Mouse (Mus musculus): ENCODE data around the gene Clip2.
"Not testable (repeated sequence)": the region's sequence is repeated elsewhere in the genome, so short reads cannot be mapped to it uniquely, and the experiment has no call there.

The Clip2 gene

DNA sequence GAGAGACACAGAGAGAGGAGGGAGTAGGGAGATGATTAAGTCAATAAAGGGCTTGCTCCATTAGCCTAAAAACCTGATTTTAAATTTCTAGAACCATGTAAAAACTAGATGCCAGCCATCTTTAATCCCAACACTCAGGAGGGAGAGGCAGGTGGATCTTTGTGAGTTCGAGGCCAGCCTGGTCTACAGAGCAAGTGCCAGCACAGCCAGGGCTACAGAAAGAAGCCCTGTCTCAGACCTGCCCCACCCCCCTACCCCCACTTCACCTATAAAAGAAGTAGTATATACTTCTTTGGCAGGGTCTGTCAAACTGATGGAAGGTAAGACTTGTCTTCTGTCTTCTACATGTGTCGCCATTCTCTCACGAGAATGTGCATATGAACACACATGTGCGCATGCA is 91.7 kb downstream of the Clip2 start:
- DNase-seq (ENCODE audit: low spot score), result no peak

DNA sequence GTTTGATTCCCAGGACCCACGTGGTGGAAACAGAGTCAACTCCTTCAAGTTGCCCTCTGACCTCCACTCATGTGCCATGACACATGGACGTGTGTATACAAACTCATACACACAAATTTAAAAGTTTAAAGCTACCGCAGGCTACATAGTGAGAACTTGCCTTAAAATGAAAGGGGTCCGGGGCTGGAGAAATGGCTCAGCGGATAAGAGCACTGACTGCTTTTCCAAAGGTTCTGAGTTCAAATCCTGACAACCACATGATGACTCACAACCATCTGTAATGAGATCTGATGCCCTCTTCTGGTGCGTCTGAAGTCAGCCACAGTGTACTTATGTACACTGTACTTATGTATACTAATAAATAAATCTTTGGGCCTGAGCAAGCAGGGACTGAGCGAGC is 93.1 kb downstream of the Clip2 start:
- DNase-seq (ENCODE audit: low spot score), result no peak

DNA sequence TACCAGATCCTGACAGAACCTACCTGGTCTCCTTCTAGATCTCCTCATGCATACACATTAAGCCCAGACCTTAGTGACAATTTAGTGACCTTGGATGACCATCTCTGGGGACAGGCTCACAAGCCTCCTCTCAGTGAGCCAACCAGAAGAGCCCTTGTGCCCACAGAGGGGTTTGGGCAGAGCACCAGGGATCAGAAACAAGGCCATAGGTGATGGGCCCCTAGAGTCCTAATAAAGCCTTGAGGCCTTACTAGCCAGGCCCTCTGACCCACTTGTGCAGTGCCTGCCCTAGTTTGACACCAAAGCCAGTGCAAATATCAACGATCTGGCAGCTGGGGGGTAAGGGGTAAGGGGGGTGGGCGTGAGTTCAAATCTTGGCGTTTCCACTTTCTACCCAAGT is 93.8 kb downstream of the Clip2 start:
- DNase-seq (ENCODE audit: low spot score), result peak; percentile 30

DNA sequence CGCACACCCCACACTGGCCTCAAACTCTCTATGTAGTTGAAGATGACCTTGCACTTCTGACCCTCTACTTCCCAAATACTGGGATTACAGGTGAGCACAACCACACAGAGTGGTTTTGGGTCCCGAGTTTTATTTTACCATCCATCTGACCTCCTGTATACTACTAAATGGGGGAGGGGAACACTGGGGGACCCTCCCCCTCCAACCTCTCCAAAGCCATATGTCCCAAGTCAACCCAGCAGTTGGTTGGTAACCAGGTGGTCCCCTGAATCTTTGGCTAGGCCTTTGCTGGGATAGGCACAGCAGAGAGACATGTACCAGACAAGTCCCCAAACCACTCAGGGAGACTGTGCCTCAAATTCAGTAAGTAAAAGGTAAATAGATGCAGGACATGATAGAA is 94.9 kb downstream of the Clip2 start:
- no peak for DNase-seq (ENCODE audit: low spot score)

DNA sequence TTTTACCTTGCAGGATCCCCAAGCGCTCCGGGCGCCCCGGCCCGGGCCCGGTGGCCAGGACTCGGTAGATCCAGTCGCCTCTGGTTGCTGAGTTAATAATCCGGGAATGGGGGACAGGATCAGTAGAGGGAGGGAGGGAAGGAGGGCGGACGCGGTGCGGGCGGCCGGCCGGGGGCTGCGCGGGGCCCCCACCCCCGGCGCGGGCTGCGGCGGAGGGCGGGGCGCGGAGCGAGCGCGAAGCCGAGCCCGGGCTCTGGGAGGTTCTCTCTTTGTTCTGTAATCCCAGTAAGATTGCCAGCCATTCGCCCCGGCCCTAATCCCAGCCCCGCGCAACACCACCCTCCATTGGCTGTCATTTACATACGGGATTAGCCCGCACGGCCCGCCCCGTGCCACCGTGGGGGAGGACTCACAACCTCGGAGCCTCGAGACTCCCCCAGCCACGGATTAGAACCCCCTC is 95.7 kb downstream of the Clip2 start, which contains the start of gene Gtf2ird1:
Gene Gtf2ird1 (minus strand): TSS at position 214 of the 460 bp plus-strand sequence.
- peak; percentile 77 for DNase-seq (ENCODE audit: low spot score)

DNA sequence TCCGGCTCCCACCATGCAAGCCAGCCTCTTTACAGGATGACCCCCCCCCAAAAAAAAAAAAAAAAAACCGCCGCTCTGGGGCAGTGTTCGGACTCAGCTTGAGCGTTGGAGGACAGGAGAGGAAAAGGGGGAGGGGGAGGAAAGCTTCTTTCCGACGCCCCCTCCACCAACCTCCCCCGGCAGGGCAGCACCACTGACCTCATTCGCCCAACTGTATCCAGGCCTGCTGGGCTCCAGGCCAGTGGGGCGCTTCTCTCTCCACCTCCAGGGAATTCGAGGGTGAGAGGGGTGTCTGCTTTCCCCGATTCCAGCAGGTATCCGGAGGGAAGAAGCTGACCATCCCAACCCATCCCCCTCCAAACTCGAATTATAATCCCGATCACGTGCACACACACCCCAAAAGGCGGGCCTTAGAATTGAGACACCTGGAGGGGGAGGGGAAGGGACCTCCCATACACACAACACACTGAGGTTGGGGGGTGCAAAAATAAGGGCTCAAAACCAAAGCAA is 96.3 kb downstream of the Clip2 start:
- DNase-seq (ENCODE audit: low spot score), result peak; percentile 50

DNA sequence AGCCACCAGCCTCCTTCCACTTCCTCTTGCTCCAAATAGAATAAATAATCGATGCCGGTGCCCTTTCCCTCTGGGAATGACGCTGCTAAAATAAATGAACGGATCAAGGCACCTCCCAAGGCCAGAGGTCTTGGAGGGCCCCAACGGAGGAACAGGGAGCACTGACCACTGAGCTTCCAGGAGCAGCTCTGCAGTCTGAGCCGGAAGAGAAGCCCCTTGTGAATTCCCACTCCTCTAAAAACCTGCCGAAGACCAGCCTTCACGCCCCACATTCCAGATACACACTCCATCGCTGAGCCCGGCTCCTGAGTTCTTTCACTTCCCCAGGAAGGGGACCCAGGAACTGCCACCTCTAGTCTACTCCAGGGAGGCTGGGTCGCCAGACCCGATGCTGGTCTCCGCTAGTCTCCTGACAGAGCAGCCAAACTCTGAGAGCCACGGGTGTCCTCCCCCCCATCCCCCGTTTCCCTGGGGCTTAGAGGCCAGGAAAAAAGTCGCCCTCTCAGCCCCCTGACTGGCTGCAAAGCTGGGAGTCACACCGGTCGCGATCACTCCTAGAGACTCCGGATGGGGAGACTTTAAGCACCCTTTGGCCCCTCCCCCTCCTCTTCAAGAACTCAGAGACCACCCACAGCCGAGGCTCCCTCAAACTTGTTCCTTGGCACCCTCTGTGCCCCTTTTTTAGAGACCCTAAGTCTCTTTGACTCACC is 96.9 kb downstream of the Clip2 start:
- DNase-seq (ENCODE audit: low spot score), result no peak

DNA sequence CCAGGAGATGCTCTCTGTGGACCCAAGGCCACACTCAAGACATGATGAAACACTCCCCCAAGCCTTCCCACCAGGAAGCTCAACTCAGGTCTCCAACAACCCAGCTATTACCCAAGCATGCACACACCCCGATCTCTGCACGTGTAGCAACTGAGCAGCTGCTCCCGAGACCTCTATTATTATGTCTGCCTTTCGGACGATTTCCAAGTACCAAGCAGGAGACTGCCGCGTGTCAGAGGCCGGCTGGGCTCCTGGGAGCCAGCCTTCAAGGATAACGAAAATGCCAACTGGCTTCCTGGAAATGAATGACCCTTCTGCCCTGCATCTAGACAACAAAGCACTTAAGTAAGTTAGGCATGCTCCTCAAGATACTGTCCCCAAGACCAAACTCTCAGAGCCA is 97.8 kb downstream of the Clip2 start:
- no peak for DNase-seq (ENCODE audit: low spot score)

DNA sequence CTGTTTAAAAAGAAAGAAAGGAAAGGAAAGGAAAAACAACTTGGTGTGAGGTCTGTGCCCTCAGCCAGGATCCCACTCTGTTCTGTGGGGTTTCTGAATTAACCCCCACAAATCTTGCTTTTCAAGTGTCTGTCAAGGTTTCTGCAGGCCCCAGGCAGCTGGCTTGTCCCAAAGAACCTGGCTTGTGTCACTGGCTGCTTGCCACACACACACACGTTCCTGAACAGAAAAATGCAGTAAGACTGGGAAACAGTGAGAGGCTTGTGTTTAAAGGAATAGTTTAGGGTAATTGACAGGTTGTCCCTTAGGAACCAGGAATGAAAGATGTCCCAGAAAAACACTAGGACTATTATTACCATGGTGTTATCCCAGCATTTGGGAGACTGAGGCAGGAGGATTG is 98.7 kb downstream of the Clip2 start:
- DNase-seq (ENCODE audit: low spot score), result no peak

DNA sequence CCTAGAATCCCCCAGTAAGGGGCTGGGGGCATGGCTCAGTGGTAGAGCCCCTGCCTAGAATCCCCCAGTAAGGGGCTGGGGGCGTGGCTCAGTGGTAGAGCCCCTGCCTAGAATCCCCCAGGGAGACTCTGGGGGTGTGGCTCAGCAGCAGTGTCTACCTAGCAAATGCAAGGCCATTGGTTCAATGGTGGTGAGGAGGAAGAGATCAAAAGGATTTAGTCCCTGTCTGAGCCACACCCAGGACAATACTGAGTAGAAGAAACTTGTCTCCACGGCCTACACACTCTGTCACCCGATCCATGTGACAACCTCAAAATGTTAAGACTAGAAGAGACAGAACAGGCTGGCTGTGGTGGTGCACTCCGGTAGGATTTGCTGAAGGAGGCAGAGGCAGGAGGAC is 105.5 kb downstream of the Clip2 start:
- DNase-seq (ENCODE audit: low spot score), result not testable (repeated sequence)

DNA sequence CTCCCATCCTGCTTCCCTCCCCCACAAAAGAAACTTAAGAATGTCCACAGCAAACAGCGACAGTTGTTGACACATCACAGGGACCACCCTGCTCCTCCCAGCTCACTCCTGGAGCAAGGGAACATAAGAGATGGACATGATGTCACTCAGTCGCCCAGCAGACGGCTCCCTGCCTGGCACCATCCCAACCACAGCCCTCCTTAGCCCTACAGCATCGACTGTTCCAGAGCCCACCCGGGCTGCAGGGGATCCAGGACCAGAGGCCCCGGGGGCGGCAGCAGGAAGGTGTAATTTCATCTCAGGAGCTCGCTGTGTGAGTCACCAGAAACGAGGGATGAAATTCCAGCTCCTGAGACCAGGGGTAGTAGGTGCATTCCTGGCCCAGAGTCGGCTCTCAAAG is 106.3 kb downstream of the Clip2 start:
- no peak for DNase-seq (ENCODE audit: low spot score)

DNA sequence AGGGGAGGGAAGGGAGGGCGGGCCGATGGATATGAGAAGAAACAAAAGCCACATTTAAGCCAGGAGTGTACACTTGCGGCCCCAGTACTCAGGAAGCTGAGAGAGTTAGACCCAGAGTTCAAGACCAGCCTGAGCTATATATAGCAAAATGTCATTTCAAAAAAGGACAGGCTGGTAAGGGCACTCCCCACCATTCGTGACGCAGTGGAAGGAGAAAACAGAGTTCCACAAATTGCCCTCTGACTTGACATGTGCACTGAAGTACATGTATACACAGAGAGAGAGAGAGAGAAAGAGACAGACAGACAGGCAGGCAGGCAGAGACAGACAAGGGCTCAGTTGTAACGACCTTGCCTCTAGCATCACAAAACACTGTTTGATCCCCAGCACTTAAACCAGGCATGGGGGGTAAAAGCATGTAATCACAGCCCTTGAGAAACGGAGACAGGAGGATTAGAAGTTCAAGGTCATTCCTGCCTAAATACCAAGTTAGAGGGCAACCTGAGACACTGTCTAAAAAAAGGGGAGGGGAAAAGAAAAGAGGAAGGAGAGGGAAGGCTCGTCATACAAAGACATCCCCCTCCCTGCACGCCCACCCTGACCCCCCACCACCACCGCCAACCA is 106.9 kb downstream of the Clip2 start:
- no peak for DNase-seq (ENCODE audit: low spot score)

DNA sequence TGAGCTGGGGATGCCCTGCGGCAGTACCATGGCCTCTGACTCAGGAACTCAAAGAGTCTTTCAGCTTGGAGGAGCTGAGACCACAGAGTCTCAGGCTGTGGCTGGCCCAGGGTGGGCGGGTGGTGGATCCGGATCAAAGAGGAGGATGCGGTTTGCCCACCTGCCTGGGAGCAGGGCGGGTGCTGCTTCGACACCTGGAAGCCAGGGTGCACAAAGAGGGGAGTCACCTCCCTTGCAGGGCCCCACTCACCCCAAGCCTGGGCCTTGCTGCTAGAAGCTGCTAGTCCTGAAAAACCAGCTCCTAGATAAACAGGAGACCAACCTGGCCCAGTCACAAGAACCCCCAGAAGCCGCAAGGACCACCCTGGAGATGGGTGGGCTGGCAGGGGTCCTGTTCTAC is 107.8 kb downstream of the Clip2 start:
- DNase-seq (ENCODE audit: low spot score), result no peak

DNA sequence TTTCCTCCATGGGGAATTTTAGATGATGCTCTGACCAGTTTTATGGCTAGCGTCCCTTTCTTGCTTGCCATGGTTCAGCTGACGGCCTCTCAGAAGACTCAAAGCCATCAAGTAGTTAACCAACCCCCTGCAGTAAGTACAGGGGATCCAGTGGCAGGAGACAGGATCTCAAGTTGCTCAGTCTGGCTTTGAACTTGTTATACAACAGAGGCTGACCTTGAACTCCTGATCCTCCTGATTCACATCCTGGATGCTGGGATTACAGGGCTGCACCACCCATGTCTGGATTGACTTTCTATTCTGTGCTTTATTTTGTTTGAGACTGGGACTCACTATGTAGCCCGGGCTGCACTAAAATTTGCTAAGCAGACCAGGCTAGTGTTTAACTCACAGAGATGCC is 110.2 kb downstream of the Clip2 start:
- DNase-seq (ENCODE audit: low spot score), result no peak

DNA sequence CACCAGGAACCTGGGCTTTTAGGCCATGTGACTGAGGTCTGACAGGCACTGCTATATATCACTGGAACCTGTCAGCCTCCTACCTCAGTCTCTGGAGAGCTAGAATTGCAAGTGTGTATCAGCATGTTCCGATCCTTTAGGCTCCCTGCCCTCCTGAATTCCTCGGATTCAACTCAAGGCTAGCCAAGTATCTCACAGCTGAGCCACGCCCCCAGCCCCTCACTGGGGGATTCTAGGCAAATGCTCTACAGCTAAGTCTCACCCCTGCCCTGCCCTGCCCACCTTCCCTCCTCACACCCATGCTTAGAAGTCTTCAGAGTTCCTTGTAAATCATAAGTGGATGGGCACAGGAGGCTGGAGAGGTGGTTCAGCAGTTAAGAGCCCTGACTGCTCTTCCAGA is 111.1 kb downstream of the Clip2 start:
- no peak for DNase-seq (ENCODE audit: low spot score)

DNA sequence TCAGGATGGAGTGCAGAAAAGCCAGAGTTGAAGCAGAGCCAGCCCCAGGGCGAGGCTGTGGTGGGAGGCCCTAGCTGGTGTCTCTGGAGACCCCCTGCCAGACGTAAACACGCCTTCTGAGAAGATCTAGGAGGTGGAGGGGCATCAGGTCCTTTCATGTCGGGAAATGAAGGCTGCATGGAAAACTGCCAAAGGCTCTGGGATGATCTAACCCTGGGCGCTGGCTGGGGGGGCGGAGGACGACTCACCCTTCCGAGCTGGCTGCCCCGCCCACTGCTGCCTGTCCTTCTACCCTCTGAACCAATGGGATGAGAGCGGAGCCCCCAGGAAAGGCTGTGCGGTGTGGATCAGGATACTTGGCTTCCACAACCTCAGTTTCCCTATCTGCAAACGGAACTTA is 112.1 kb downstream of the Clip2 start:
- DNase-seq (ENCODE audit: low spot score), result no peak

DNA sequence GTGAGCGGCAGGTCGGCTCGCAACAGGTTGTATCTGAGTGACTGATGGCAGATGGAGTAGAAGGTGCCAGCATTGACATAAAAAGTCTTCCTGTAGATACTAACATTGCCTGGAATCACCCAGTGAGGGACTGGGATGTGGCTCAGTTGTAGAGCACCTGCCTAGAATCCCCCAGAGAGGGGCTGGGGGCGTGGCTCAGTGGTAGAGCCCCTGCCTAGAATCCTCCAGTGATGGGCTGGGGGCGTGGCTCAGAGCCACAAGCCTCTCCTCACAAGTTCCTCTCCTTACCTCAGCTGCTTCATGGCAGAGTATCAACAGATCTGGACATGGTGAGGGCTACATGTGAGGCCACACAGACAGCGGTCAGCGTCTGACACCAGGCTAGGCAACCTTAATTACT is 112.8 kb downstream of the Clip2 start:
- no peak for DNase-seq (ENCODE audit: low spot score)
